Mouse (Mus musculus) urinary bladder, postnatal 14 days (tissue): ENCODE measurements around the gene Nktr.
A peak's percentile ranks its signal among the peaks of the same experiment; 100 is the strongest.

Source experiments
- DNase-seq: peaks from one replicate; pipeline ENCODE4 v3.0.0; 2021; ENCODE audit warnings: low spot score

Nktr gene

DNA sequence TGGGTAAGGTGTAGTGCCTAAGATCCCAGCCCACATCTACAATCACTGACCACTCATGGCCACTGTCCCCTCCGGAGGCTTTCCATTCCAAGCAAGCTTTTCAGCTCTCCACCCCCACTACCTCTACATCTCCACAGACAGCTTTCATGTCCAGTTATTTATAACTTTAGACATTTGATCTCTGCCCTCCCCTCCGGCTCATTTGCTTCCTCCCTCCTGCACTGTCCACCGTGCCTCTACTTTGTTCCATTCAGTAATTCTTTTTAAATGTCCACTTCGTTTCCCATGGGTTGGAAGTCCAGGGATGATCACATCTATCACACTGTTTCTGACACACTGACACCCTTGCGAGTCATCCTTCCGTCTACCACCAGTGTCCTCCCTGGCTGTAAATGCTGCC, 11.2 kb upstream of the Nktr start:
- DNase-seq: no peak

DNA sequence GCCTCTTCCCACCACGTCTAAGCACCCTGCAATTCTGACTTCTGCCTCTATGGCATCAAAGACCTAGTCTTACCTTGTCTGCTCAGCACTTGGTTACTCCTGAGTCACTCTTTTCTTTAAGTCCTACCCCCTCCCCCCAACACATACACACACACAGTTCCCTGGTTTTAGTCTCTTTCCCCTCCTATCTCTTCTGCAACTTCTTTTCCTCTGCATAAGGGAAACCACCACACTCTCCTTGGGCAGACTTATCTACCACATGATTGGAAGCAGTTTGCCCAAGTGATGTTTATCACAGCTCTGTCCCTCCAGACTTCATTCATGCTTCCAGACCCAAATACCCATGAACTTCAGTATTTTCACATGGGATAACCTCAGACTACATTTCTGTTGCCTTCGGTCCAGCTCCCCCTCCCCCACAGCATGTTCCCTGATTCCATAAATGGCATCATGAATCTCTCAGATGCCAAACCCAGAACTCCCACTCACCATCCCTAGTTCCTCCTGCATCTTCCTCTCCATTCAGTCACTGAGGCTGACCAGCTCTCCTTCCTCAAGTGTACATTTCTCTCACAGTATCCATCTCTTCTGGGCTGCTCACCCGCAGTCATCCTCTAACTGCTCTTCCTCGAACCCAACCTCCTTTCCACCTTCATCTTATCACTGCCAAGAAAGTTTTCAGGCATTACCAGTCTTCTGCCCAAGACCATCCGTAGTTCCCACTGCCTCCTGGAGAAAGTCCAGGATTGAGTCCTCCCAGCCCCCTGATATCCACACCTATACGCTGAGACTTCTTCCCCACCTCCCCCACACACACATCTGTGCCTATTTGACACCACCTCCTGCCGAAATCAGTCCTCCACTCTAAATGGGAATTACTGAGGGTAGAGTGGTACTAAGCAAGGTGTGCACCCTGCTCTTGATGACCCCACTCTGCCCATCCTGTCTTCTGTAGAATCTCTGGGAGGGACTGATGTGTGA, 10.2 kb upstream of the Nktr start:
- no peak for DNase-seq

GRCm38 (mm10) chr9:121709898-121710583, 8.9 kb upstream of the Nktr start, which contains the start of gene Ss18l2:
Ss18l2 (plus strand) TSS chr9:121710329.
- peak; percentile 100 for DNase-seq

GRCm38 (mm10) chr9:121710584-121710975, 8.4 kb upstream of the Nktr start:
- DNase-seq: peak; percentile 26

DNA sequence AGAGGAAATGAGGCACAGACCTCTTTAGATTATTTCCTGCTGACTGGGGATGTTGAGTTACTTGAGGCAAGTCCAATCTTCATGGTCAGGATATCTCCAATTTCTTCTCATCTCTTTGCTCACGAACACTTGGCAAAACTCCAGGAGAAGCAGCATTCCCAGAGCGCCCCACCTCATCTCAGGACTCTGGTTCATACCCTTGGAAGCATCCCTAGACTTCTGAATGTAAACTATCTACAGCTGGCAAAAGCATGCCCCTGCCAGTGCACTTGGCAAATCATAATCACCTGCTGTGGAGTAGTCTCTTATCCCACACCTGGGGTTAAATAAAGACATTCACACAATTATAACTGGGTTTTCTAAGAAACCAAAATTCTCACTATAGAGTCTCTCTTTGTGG, 1.9 kb upstream of the Nktr start:
- no peak for DNase-seq

GRCm38 (mm10) chr9:121718070-121718705, 781 bp upstream of the Nktr start:
- no peak for DNase-seq

DNA sequence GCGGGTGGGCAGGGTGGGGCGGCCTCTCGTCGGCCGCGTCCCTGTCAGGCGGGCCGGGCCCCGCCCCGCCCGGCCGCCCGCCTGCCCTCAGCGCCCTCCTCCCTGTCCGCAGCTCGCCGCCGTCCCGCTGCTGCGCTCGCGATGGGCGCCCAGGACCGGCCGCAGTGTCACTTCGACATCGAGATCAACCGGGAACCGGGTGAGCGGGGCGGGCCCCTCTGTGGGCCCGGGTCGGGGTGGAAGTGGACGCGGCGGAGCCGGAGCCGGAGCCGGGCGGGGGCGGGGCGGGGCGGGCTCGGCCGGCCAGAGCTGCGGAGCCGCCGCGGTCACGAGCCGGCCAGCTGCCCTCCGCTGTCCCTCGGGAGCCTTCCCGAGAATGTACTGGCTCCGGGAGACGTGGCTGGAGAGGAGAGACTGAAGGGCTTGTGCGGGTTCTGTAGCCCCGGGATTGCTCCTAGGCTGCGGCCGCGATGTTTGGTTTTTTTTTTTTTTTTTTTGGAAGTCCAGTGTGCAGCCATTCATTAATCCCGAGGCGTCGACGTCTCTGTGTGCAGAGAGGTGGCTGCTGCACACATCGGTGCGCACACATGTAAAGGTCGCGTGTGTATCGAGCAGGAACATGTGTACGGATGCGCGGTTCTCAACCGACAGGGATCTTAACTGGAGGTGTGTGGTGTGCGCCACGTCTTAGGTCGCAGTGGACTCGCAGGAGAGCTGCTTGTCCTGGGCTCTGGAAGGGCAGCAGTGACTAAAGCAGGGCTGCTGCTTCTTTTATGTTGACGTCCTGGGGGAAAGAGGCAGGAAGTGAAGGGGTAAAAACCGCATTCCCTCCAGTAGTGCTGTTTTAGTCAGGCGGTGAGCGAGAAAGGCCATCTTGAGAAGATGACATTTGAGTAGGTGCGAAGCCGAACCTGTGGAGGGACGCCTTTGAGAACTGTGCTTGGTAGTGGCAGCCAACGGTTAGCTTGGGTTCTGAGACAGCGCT, 670 bp downstream of the Nktr start:
- DNase-seq: no peak

- DNase-seq: no peak
Observed at GRCm38 (mm10) chr9:121740490-121740889, 21.5 kb downstream of the Nktr start.

- DNase-seq: no peak
Observed at GRCm38 (mm10) chr9:121741168-121741567, 22.2 kb downstream of the Nktr start.

- no peak for DNase-seq
Observed at GRCm38 (mm10) chr9:121744051-121744450, 25.1 kb downstream of the Nktr start.

DNA sequence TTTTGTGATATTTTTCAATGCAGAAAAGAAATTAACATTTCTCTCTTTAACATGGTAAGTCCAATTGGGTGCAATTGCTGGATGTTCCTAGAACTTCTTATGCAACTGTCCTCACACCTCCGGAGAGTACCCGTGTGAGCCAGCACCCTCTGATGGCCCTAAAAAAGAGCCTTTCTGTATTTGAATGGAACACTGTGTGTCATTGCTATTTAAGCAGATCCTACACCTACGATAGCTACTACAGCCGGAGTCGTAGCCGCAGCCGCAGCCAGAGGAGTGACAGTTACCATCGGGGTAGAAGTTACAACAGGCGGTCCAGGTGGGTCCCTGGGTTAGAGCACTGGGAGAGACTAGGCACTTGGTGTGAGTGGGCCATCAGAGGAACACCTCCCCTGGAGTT, 33.8 kb downstream of the Nktr start:
- no peak for DNase-seq

DNA sequence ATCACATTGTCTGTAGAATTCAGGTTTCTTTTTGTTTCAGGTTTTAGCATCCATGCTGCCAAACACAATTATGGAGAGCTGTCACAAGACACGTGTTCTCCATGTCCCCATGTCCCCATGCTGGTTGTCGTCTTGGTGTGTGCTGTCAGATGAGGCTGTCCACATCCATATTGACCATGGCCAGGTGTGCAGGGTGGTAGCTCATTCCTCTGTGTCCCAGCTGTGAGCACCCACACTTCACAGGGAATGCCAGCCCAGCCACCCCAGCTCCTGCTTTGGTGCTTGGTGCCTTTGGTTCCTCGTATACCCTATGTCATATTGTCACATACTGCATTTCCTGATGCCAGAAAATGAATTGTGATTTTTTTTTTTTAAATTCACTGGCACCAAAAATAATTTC, 35.7 kb downstream of the Nktr start:
- DNase-seq: no peak

GRCm38 (mm10) chr9:121756785-121757184, 37.8 kb downstream of the Nktr start:
- DNase-seq: no peak

GRCm38 (mm10) chr9:121757432-121757831, 38.5 kb downstream of the Nktr start:
- DNase-seq: no peak

DNA sequence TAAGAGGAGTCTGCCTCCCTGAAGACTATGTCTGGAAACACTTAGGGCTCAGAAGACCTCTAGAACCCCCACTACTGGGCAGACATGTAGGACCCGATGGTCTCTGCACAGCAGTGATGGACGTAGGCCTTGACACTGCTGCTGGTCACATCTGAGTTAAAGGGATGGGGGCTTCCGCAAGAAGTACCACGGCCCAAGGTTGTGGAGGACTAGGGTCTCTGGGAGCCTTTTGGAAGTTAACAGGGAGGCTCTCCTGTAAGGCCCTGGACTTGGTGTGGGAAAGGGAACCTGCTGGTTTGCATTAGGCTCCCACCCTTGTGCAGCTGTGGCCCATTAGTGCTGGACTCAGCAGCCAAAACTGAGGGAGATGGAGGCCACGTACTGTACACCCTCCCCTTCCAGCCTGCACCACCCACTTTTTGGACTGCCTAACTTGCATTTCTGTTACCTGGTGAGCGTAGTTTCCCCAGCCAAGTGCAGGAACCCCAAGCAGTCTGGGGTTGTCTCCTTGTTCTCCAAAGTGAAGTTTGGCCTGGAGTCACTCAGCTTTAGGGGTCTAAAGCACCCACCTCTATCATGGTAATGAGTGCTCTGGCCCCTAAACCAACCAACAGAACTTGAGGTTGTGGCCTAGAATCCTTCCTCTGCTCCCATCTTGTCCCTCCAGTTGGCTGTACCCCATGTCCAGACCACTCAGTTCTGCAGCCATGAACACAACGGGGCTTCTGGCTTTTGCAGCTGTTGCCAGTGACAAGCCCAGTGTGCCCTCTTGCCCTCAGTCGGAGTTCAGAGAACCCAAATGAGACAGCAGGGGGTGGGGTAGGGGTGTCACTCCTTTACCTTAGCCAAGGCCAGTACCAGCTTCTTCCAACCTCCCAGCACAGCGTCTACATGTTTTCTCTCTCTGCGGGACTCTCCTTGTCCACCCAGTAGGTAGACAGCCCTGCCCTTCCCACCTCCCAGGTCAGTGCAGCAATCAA, 39.2 kb downstream of the Nktr start:
- DNase-seq: no peak

GRCm38 (mm10) chr9:121759091-121760081, 40.4 kb downstream of the Nktr start, which contains the start of gene Zfp651:
Zfp651 (plus strand) TSS chr9:121759330.
- DNase-seq: peak; percentile 56

DNA sequence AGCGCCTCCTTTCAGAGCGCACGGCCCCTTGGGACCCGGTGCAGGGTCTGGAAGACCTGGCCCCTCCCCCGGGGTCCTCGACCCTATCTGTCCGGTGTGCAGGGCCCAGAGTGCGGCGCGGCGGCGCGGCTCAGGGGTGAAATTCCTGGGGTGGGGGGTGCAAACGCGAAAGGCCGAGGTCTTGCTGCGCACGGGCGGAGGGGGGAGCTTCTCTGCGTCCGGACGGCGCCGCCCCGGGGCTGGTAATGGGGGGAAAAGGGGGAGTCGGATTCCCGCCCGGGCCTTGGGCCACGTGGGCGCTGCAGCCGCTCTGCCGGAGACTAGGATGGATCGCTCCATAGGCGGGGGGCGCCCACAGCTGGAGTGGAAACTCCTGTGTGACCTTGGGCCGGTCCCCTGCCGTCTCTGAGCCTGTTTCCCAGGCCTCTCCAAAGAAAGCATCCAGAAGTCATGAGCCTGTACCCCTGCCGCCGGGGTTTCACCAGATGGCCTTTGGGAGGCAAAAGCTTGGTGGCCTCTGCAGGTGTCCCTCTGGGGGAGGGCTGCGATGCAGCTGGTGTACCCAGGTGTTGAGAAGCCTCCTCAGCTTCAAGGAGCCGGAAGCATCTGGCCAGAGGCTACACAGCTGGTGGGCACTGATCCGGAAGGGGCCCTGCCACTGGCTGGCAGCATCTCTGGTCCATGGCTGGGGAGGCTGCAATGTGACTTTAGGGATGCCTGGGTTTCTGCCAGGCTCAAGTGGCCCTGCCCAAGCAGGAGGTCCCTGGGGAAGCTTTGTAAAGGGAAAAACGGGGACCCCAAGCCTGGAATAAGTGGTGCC, 41.5 kb downstream of the Nktr start:
- DNase-seq: peak; percentile 77

GRCm38 (mm10) chr9:121761091-121761665, 42.2 kb downstream of the Nktr start:
- peak; percentile 66 for DNase-seq
